Mouse (Mus musculus) adrenal gland, postnatal 14 days (tissue): ENCODE data around the gene Tmem41a. TPM values are rescaled to one million over a fixed set of nuclear protein-coding genes. Genes with fewer than 3 reads are reported as not detected.
A peak's percentile ranks its signal among the peaks of the same experiment; 100 is the strongest.
"Not testable (repeated sequence)": the region's sequence is repeated elsewhere in the genome, so short reads cannot be mapped to it uniquely, and the experiment has no call there.

ENCODE experiments used
- DNase-seq: peaks from one replicate; pipeline ENCODE4 v3.0.0; 2021; ENCODE audit warnings: mixed read lengths
- long read RNA-seq, 2 experiments: library from polyadenylated mRNA; stranded (forward); transcript quantifications; one replicate each; pipeline ENCODE4 v2.0.0; 2021
- total RNA-seq: library from RNA; stranded (reverse); gene quantifications from 2 replicates; pipeline ENCODE4 v1.2.3, GENCODE M21; 2021

Tmem41a gene
- total RNA-seq = 16.7 and 21.1 TPM in 2 replicates
- long read RNA-seq, experiment 1, transcript Tmem41a-201 (5 exons, 1,360 nt) = major isoform, 7 of 13 reads
- long read RNA-seq, experiment 1, partial matches to known transcripts = 6 of 13 reads
- long read RNA-seq, experiment 1, other reads (novel, unspliced or antisense) = 0 of 13 reads
- long read RNA-seq, experiment 2, transcript Tmem41a-201 (5 exons, 1,360 nt) = major isoform, 5 of 12 reads
- long read RNA-seq, experiment 2, partial matches to known transcripts = 3 of 12 reads
- long read RNA-seq, experiment 2, other reads (novel, unspliced or antisense) = 2 of 12 reads

DNA sequence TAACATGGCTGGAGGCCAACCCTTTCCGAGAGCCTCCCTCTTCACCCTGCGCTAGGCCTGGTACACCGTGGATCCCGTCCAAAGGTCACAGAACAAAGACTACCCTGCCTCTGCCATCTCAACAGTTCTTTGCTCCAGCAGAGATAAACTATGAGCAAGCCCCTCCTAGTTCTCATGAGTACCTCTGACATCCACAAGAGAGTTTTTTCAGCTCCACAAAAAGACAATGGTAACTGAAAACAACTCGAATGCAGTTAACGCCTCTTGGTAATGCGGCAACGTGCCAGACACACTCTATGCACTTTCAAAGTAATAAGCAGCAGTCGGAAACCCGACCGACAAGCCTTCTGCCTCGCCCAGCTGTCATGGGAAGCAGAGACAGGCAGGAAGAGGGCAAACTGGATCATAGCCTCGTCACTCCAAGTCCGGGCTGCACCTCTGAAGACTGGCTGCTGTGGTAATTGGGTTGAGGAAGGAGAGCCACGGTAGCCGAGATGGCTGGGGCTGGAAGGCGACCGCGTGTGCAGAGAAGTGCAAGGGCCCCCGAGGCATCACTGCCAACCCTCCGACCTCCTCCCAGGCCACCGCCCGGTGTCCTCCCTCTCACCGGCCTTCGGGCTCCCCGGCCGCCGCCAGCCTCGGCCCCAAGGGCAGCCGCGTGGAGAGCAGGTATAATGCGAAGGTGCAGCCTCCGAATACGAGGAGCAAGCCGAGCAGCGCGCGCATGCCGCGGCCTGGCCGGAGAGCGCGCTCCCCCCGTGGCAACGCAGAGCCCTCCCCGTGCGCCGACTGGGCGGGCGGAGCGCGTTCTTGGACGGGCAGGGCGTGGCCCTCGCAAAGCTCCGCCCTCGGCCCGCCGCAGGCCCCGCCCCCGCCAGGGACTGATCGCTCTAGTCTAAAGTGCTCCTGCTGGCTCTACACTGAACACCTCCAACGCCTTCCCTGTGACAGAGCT, at the start of gene Tmem41a:
Gene Tmem41a, minus strand, starts transcription at position 792 of the 955 bp plus-strand sequence.
- peak; percentile 93 for DNase-seq

DNA sequence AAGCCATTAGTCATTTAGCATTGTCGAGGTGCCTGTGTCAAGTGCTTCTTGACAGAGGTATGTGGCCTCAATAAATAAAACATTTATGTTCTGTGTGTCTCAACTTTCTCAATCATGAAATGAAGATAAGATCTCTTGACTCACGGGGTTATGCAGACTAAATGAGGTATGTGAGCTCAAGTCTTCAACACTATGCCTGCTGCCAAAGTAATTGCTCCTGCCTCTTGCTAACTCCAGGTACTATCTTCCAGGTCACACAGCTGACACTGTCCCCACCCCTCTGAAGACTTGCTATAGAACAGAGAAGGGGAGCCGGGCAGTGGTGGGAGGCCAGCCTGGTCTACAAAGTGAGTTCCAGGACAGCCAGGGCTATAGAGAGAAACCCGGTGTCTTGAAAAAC, 49.0 kb upstream of the Tmem41a start:
- DNase-seq = no peak

DNA sequence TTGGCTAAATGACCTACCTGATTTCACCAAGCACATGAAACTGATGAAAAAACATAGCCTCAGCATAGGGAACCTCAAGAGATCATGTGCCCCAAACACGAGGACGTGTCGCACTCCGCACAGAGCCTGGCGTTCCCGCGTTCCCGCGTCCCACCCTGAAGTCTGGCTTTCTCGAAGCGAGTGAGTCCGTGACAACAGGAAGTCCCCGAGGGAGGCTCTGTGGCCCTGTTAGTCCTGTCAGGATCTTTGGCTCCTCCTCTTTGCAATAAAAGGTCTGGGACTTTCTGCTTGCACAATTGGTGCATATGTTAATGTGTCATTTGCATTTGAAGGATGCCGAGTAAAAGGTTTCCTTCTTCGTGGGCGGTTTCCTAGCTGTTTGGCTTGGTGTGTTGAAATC, 48.0 kb upstream of the Tmem41a start, which contains the start of gene Liph:
Gene Liph, minus strand, starts transcription at position 360 of the 400 bp plus-strand sequence.
- peak; percentile 14 for DNase-seq

DNA sequence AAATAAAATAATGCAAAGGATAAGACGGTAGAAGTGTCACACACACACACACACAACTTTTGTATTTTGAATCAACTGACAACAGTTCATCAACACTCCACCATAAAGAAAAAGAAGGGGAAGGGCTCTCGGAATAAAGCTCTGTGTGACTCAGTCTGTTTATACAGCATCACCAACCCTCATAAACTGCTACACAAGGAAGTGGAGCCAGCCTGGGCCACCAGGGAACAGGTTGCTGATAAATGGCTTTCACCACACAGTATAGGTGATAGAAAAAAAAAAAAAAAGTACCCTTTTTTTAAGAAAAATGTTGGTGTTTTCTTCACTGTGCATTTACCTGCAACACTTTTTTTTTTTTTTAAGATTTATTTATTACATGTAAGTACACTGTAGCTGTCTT, 44.4 kb upstream of the Tmem41a start:
- no peak for DNase-seq

DNA sequence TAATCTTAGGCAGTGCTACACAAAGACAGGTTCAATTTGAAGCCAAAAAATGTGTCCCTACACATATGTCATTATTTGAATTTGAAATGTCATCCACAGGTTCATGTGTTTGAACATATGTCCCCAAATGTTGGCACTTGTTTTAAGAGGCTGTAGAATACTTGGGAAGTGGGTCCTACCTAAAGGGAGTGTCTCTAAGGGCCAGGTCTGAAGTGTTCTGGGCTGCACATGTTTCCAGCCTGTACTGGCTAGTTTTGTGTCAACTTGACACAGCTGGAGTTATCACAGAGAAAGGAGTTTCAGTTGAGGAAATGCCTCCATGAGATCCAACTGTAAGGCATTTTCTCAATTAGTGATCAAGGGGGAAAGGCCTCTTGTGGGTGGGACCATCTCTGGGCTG, 43.5 kb upstream of the Tmem41a start:
- DNase-seq = not testable (repeated sequence)

DNA sequence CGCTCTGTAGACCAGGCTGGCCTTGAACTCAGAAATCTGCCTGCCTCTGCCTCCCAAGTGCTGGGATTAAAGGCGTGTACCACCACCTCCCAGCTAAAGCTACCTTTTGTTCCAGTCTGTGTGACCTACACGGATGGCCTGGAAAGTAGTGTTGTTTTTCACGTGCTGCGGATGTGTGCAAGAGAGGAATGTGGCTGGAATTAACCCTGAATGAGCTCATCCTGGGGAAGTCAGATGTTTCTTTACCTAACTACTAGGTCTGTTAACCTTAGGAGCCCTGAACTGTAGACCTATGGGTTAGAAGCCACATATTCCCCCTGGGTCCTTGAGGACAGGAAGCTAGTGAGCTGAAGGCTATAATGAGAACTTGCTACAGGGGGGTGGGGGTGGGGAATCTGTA, 40.6 kb upstream of the Tmem41a start:
- no peak for DNase-seq

DNA sequence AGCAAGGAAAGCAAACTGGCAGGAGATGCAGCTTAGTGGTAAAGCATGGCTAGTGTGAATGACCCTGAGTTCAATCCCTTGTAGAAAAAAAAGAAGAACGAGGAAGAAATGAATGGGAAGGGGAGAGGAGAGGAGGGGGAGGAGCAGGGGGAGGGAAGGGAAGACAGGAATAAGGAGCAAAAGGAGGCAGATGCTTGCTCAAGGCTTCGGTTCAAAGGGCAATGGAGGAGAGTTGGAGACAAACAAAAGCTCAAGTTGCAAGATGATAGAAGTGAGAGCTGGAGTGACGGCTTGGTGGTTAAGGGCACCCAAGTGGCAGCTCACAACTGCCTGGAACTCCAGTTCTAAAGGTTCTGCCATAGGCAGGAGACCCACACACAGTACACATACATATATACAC, 38.8 kb upstream of the Tmem41a start:
- no peak for DNase-seq

DNA sequence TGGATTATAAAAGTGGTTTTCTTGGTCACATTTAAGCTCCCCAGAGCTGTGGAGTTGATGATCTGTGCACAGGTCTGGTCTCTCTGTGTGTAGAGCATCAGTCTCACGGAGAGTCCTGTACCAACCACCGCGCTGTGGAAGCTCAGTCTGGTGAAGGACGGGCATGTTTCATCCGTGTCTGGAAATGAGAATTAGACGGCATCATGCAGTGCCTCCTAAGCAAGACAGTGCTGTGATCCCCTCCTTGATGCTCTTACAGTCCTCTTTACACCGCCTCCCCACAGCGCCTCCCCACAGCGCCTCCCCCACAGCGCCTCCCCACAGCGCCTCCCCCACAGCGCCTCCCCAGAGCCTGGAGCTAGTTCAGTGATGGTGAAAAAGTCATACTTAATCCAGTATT, 36.7 kb upstream of the Tmem41a start:
- no peak for DNase-seq

DNA sequence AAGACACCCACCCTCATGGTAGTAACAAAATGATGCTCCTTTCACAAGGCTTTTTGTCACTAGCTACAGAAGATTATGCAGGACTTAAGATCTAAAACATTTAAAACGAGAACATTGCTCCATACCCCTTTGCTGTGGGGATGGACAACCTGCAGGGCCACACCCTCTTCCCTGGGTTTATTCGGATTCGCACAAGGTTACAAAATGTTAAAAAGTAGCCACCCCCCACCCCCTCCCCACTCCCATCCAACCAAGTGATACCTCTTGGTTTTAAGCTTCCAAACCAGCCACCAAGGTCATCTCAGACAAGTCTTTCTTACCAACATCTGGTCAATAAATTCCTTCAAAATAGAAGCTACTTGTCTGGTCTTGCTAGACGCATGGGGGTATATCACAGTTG, 36.2 kb upstream of the Tmem41a start:
- DNase-seq = no peak

DNA sequence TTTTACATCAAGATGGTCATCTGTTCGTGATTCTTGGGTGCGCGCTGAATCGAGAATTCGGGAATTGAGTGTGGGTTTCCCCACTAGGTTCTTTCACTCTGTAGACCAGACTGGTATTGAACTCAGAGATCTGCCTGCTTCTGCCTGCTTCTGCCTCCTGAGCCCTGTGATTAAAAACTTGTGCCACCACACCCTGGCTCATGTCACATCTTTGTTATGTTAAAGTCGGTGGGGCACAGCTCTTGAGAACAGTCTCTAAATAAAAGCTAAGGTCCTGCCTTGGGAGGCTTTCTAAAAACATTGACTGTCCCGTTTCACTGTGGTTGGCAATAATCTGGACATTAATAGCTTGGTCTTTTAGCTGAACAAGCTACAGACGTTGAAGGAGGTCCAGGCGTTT, 35.8 kb upstream of the Tmem41a start:
- DNase-seq = no peak

DNA sequence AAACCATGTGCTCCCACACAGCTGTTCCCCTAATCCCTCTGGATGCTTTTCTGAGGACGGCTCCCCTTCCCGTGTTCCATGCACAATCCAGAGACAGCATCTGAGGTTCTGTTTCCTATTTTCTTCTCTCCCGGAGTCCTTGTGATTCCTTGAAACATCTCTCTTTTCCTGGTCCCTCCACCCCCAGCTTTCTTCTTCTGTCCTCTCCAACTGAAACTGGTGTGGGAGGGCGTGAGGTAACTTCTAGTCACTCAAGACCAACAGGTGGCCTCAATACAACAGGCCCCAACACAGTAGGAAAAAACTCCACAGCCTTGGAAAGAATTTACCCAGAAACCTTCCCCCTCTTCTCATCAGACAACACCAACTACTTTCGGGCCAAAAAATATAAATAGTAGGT, 30.0 kb upstream of the Tmem41a start:
- no peak for DNase-seq

DNA sequence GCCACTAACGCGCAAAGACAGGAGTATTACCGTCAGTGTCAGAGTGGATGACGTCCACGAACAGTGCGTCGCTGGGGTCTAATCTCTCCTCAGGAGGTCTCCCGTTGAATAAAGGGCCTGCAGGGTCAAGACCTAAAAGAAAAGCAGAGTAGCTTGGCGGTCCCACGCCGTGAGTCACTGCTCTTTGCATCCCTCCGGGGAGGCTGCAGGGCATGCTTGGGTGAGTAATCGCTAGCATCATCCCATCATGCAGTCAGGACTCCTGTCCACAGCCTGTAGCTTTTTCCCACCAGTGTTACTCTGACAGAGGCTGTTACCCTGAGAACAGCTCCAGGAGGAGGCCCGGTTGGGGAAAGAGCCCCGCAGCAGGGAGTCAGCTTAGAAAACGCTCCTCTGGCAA, 28.9 kb upstream of the Tmem41a start:
- DNase-seq = peak; percentile 57

DNA sequence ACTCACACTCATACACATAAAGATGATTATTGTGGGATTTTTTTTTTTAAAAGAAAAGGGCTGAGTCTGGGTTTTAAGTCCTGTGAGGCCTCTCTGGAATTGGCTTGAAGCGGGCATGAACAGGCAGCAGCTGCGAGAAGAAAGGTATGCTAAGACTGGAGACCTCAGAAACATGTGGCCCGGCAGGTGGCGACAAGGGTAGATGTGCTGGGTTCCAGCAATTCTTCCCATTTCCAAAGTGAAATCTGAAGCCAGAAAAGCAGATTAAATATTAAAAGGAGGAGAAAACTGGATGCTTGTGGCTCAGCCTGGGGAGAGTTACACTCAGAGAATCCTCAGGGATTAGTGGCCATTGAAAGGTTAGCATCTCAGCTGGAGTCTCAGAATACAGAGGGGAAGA, 24.1 kb upstream of the Tmem41a start:
- DNase-seq = no peak

DNA sequence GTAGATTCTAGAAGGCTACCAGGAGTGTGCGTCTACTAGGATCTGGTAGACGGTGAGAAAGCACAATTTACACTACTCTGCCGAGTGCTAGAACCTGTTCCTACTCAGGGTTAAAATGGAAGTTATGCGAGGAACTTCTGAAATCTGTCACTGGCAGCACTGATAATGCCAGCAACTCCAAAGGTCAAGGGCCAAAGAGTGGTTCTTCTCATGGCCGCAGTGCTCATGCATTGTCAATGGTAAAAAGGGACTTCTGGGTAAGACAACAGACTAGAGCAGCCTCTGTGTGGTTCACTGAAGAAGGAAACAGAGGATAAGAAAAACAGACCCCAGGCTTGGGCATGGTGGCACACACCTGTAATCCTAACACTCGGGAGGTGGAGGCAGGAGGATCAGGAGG, 23.2 kb upstream of the Tmem41a start:
- DNase-seq = no peak

DNA sequence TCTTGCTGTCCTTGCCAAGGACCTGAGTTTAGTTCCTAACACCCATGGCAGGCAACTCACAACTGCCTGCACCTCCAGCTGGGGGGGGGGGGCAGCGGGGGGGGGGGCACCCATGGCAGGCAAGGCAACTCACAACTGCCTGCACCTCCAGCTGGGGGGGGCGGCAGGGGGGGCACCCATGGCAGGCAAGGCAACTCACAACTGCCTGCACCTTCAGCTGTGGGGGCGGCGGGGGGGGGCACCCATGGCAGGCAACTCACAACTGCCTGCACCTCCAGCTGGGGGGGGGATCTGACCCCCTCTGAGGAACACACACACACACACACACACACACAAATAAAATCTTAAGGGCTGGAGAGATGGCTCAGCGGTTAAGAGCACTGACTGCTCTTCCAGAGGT, 22.5 kb upstream of the Tmem41a start:
- no peak for DNase-seq

DNA sequence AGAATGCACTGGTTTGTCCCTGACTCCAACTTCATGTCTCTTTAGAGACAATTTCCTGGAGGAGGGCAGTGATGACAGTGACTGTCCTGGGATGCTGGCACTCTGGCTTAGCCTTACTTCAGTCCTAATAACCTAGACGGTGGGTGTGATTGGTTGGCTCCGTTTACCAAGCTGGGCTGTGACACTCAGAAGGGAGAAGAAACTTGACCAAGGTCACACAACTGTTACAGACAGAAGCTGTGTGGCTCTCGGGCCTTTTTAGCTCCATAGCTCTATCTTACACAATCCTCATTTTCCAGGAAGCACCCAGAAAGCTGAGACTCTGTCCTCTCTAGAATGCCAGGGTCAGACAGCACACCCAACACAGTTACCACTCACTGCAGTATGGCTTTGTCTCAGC, 18.2 kb upstream of the Tmem41a start:
- no peak for DNase-seq

DNA sequence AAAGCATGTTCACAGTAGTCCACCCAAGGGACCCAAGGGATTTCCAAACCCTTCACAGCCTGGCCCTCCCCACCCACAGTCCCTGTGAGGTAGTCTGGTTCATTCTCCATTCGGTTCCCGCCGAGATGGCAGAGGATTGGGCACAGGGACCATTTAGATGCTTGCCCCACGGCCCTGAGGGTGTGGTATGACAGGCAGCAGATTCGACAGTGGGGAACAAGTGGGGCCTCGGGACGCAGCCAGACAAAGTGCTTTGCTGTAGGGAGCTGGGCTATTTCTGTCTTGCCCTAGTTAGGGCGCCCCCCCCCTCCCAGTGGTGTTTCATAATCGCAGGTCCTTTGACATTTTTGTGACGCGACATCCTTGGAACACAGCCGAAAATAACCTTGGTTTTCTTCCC, 8.2 kb upstream of the Tmem41a start:
- peak; percentile 71 for DNase-seq

DNA sequence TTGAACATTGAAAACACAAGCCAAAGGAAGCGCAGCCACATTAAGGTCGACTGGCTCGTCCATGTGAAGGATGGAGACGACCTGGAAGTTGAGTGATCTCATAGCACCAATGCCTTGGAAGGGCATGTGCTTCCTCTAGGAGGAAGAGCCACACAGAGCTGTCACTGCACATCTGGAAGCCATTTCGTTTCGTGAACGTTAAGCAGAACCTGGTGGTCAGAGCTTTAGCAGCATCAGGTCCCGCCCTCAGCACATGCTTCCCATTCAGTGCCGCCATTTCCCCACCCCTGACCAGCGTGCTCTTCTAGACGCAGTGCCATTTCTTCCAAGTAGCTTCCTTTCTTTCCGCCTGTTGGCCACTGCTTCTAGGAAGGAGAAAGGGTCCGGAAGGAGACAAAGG, 18.9 kb downstream of the Tmem41a start:
- no peak for DNase-seq

DNA sequence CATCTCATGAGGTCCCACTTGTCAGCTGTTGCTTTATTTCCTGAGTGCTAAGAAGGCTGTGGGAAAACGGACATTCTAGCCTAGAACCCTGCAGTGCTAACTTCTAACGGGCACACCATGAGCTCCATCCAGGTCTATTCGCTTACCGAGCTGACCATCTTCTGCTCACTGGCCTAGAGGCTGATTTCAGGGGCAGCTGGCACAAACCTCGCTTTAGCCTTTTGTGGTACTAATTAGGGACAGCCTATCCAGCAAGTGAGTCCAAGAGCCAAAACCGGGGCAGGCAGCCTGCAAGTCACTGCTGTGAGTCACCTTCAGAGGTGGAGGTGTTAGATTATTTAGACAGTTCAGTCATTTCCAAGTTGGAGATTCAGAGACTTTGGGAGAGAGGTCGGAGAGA, 30.7 kb downstream of the Tmem41a start:
- DNase-seq = no peak

DNA sequence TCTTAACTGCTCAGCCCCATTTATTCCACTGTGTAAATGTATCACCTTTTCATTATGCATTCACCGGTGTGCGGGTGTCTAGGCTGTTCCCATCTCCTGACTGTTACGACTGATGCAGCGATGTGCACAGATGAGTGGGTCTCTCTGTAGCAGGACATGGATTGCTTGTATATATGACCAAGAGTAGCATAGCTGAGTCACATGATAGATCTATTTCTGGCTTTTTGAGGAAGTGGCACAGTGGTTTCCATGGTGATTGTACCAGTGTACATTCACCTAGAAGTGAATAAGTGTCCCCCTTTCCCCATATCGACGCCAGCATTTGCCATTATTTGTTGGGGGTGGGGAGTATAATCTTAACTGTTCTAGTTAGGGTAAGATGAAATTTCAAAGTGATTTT, 34.0 kb downstream of the Tmem41a start:
- DNase-seq = no peak

DNA sequence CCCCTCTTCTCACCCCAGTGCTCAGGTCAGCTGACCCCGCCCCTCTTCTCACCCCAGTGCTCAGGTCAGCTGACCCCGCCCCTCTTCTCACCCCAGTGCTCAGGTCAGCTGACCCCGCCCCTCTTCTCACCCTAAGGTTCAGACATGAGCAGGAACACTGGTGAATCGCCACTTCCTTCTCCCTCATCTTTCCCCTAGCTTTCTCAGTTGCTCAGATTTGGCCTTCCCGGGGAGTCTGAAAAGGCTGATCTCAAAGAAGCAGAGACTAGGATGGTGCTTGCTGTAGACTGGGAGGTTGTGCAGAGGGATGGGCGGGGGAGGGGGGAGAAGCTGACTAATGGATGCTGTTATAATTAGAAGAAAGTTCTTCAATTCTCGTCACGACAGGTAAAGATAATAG, 38.4 kb downstream of the Tmem41a start:
- DNase-seq = not testable (repeated sequence)

DNA sequence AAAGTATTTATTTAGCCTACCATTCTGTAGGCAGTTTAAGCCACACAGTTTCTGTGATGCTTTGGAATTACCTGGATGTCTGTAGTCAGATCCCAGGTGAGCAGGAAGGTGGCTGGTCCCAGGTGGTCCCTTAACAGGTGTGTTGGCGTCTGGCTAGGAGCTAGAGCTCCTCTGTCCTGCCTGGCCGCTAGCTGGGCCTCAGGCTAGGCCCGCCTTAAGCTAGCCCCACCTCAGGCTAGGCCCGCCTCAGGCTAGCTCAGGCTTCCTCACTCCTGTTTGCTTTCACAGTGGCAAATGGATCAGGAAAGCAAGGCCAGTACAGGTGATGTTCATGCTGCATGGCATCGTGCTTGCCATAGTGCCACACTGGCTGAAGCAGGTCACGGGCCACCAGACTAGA, 40.5 kb downstream of the Tmem41a start:
- no peak for DNase-seq

DNA sequence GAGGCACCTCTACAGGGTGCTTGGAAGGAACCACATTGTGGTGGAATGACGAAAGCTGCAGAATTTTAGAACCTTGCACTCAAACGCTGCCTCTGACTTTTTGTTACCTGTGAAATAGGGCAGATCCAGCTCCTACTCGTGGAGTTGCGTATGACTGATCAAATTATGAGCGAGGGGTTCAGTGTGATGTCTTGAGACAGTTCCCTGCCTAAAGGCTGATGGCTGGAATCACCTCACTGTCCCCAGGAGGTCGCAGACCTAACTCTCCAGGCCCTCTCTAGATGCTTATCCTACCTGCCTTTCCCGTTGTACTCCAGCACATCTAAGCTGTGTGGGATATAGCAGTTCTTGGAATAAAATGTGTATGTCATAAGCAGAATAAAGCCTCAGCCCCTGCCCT, 41.4 kb downstream of the Tmem41a start:
- no peak for DNase-seq

DNA sequence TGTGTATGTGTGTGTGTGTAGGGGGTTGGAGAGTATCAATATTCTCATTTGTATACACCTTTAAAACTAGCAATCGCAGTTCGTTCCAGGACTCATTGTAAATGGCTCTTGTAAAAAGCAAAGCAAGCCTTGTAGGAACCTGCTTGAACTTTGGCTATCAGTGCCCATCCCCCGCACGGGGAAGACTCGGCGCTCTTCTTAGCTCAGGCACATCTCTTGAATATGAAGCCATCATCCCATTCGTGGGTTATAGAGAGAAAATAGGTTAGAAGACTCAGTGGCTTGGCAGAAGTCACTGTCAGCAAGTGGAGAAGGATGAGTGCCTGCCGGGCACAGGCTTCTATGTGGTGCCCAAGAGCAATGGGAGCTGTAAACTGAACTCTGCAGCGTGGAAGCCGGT, 42.7 kb downstream of the Tmem41a start:
- no peak for DNase-seq
